Mouse (Mus musculus) T-helper 2 cell (primary cell): ENCODE measurements around the gene Syne3.

Experiments
- in situ Hi-C: fragments of 300-600 bp; cut with MboI, MseI; formaldehyde crosslinking; loops from one replicate; pipeline ENCODE4 v1.15.1; 2025; ENCODE audit warnings: high pct_unique_total_duplicates

Syne3 gene

GRCm38 (mm10) chr12:104898718-104899117 lies 110.9 kb downstream of the Syne3 start:
- in situ Hi-C loops, result loop anchor here (10.0 kb wide), 1 partner anchor 1834 kb away; no protein-coding TSS in a partner anchor

GRCm38 (mm10) chr12:104897051-104897618 lies 112.5 kb downstream of the Syne3 start:
- in situ Hi-C loops, result loop anchor here (10.0 kb wide), 1 partner anchor 1832 kb away; no protein-coding TSS in a partner anchor

GRCm38 (mm10) chr12:104896640-104897039 lies 113.0 kb downstream of the Syne3 start:
- in situ Hi-C loops, result loop anchor here (10.0 kb wide), 1 partner anchor 1832 kb away; no protein-coding TSS in a partner anchor

- in situ Hi-C loops, result loop anchor here (10.0 kb wide), 1 partner anchor 1827 kb away; no protein-coding TSS in a partner anchor
Observed at GRCm38 (mm10) chr12:104892245-104892644, 117.4 kb downstream of the Syne3 start.

GRCm38 (mm10) chr12:104890066-104890465 lies 119.5 kb downstream of the Syne3 start:
- in situ Hi-C loops, result loop anchor here (10.0 kb wide), 1 partner anchor 1825 kb away; no protein-coding TSS in a partner anchor

GRCm38 (mm10) chr12:104886104-104886503 lies 123.5 kb downstream of the Syne3 start:
- in situ Hi-C loops, result no loop called here

- in situ Hi-C loops, result no loop called here
Observed at GRCm38 (mm10) chr12:104882533-104882932, 127.1 kb downstream of the Syne3 start.

GRCm38 (mm10) chr12:104882061-104882460 lies 127.5 kb downstream of the Syne3 start:
- in situ Hi-C loops, result no loop called here

- in situ Hi-C loops, result no loop called here
Observed at GRCm38 (mm10) chr12:104881518-104882060, 128.0 kb downstream of the Syne3 start.

GRCm38 (mm10) chr12:104880367-104880766 lies 129.2 kb downstream of the Syne3 start:
- in situ Hi-C loops, result no loop called here
